Mouse (Mus musculus) gastrocnemius, postnatal 14 days (tissue): ENCODE data around the gene Dnajc14. TPM values are rescaled to one million over a fixed set of nuclear protein-coding genes. Genes with fewer than 3 reads are reported as not detected.

Experiments
- total RNA-seq, 2 experiments: library from RNA; stranded (reverse); gene quantifications; 2 replicates each; pipeline ENCODE4 v1.2.3; 2021

The Dnajc14 gene
- total RNA-seq, 2 experiments from 2014 or later = 23.3 to 24.5 TPM

Other genes with a start within 250 kb of the Dnajc14 start
- 10 to 100 TPM; 50.2 to 54.0 TPM for gene Pa2g4, start 238.1 kb upstream of the Dnajc14 start, total RNA-seq
- 1 to 10 TPM; 4.8 to 7.2 TPM for gene Erbb3, start 214.4 kb upstream of the Dnajc14 start, total RNA-seq
- gene Rps26, start 177.3 kb upstream of the Dnajc14 start, total RNA-seq = 100 to 1,000 TPM; 455 to 537 TPM
- gene Ikzf4, start 158.1 kb upstream of the Dnajc14 start, total RNA-seq = under 1 TPM; 0.25 to 0.58 TPM
- 10 to 100 TPM; 11.8 to 12.8 TPM for gene Suox, start 130.0 kb upstream of the Dnajc14 start, total RNA-seq
- 10 to 100 TPM; 75.2 to 78.2 TPM for gene Rab5b, start 107.8 kb upstream of the Dnajc14 start, total RNA-seq
- gene Pmel, start 99.9 kb upstream of the Dnajc14 start, total RNA-seq = 1 to 10 TPM in 1 of 2 experiments, under 1 TPM in 1; 0.71 to 1.2 TPM
- 1 to 10 TPM; 7.5 to 8.5 TPM for gene Cdk2, start 99.0 kb upstream of the Dnajc14 start, total RNA-seq
- gene Dgka, start 59.2 kb upstream of the Dnajc14 start, total RNA-seq = 10 to 100 TPM in 1 of 2 experiments, 1 to 10 TPM in 1; 8.3 to 10.8 TPM
- 10 to 100 TPM; 10.9 to 14.3 TPM for gene Pym1, start 56.2 kb upstream of the Dnajc14 start, total RNA-seq
- gene Mmp19, start 13.2 kb upstream of the Dnajc14 start, total RNA-seq = 1 to 10 TPM; 3.2 TPM
- 1 to 10 TPM; 6.4 to 7.4 TPM for gene Tmem198b, start 308 bp downstream of the Dnajc14 start, total RNA-seq
- 10 to 100 TPM; 33.3 to 36.3 TPM for gene Sarnp, start 13.3 kb downstream of the Dnajc14 start, total RNA-seq
- gene Ormdl2, start 17.6 kb downstream of the Dnajc14 start, total RNA-seq = 1 to 10 TPM; 5.8 to 6.3 TPM
- gene Gdf11, start 87.7 kb downstream of the Dnajc14 start, total RNA-seq = 1 to 10 TPM; 6.7 to 7.1 TPM
- 100 to 1,000 TPM; 121 to 151 TPM for gene Cd63, start 96.9 kb downstream of the Dnajc14 start, total RNA-seq
- 1 to 10 TPM; 5.6 to 7.7 TPM for gene Rdh5, start 118.8 kb downstream of the Dnajc14 start, total RNA-seq
- gene Bloc1s1, start 120.0 kb downstream of the Dnajc14 start, total RNA-seq = 100 to 1,000 TPM; 174 to 181 TPM
- gene Itga7, start 129.8 kb downstream of the Dnajc14 start, total RNA-seq = 10 to 100 TPM; 88.7 to 94.7 TPM
- gene Mettl7b, start 156.9 kb downstream of the Dnajc14 start, total RNA-seq = under 1 TPM in 1 of 2 experiments, not detected in 1; 0.16 TPM
- not detected for gene Olfr9, start 185.4 kb downstream of the Dnajc14 start, total RNA-seq
- not detected for gene Olfr763, start 206.7 kb downstream of the Dnajc14 start, total RNA-seq
- gene Olfr764-ps1, start 235.8 kb downstream of the Dnajc14 start, total RNA-seq = not detected
- not detected for gene Olfr765, start 245.9 kb downstream of the Dnajc14 start, total RNA-seq